In the genomic region with DNA sequence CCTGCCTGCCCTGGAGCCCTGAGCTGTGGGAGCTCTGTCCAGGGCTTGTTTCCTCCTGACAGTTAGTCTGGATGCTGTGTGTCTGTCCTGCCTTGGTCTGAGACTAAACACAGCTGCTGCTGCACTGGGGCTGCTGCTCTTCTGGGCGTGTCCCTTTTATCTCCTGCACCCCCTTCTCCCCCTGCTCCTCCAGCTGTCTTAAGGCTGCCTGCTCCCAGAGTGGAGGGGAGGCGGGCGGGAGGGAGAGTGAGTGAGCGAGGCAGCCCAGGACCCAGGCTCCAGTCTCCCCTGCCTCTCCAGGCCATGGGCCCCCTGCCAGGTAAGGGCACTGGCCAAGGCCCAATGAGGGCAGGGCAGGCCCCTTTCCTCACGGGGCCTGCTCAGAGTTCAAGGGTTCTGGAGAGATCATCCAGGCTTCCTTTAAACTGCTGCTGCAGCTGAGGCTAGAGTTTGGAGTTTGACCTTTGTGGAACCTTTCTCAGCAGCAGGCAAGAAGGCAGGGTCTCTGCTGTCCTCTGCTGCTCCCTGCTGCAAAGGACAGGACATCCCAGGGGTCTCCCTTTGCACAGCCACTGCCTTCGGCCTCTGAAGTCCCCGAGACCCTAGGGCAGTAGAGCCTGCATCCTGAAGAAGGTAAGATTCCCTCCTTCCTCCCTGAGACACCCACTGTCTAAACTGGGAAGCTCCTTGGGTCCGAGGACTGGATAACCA, we compare ENCODE assay signal across 8 mouse cellular contexts. TPM values are rescaled to one million over a fixed set of nuclear protein-coding genes. Genes with fewer than 3 reads are reported as not detected.
DNase-seq lines count a peak whose midpoint lies in the region; ATAC-seq and TF ChIP-seq lines count a peak whose summit lies in the region.

A gene (plus strand): TSS at position 416 of the 711 bp plus-strand sequence.

- no peaks in the 10 kb centered on the region for H3K27me3 ChIP-seq in intestine, embryonic 15.5 days (replicated peaks)
- no peaks in the 10 kb centered on the region for H3K27me3 ChIP-seq in thymus, adult 2 months (ENCODE audit: control insufficient read depth, insufficient read depth, low read length)

- intact Hi-C loops in heart, postnatal 25 days (cut with DNase I), result no loop called here

- WGBS in intestine, embryonic 15.5 days, result 38% methylated on average over 8 of the region's 8 CpGs
- 82% methylated on average over 8 of the region's 8 CpGs for WGBS in thymus, adult 2 months

- TF ChIP-seq CTCF in thymus, adult 2 months (IDR thresholded peaks at IDR 0.05; ENCODE audit: borderline replicate concordance, control insufficient read depth, extremely low read depth, insufficient read depth, low read length, poor library complexity), result no peak

- TF ChIP-seq POLR2A in thymus, adult 2 months (IDR thresholded peaks at IDR 0.05; ENCODE audit: control insufficient read depth, extremely low read depth, insufficient read depth, low read length, poor library complexity), result no peak

- peak within 1 kb of the TSS; percentile 82 for H3K27ac ChIP-seq in intestine, embryonic 15.5 days
- no peak within 1 kb of the TSS for H3K27ac ChIP-seq in thymus, adult 2 months (ENCODE audit: control insufficient read depth, insufficient read depth, low read length)

- peaks cover 19% of the 10 kb centered on the region for H3K4me1 ChIP-seq in intestine, embryonic 15.5 days (replicated peaks)
- no peaks in the 10 kb centered on the region for H3K4me1 ChIP-seq in thymus, adult 2 months (replicated peaks; ENCODE audit: control insufficient read depth, insufficient read depth, low read length)

- H3K9me3 ChIP-seq in intestine, embryonic 15.5 days, result no peaks in the 10 kb centered on the region

- peak within 1 kb of the TSS; percentile 44 for H3K4me2 ChIP-seq in intestine, embryonic 15.5 days (replicated peaks)

- H3K36me3 ChIP-seq in intestine, embryonic 15.5 days, result no peaks in the 10 kb centered on the region
- H3K36me3 ChIP-seq in thymus, adult 2 months (ENCODE audit: control insufficient read depth, insufficient read depth, low read length), result no peaks in the 10 kb centered on the region

- peak; percentile 87 for ATAC-seq in intestine, embryonic 15.5 days
- peak; percentile 15; the same call in 1 of the 2 replicates for ATAC-seq in megakaryocyte progenitor cell, adult 5-6 weeks (replicated peaks; ENCODE audit: poor library complexity)

- peak within 1 kb of the TSS; percentile 26; the same call in 1 of the 2 replicates for H3K9ac ChIP-seq in intestine, embryonic 15.5 days

- DNase-seq in heart, adult 18-20 months, result peak; percentile 10 to 30
- no peak for DNase-seq in heart, postnatal 25 days (ENCODE audit: low spot score)
- DNase-seq in ZHBTc4 (ENCODE audit: low read depth, low spot score), result peak; percentile 30
- no peak for DNase-seq in thymus, adult 18-20 months
- DNase-seq in thymus, adult 2 months, result no peak
- no peak for DNase-seq in layer of hippocampus, postnatal 10 days (ENCODE audit: low spot score in 2 of 2)

- H3K4me3 ChIP-seq in intestine, embryonic 15.5 days (replicated peaks), result peak within 1 kb of the TSS; percentile 19
- no peak within 1 kb of the TSS for H3K4me3 ChIP-seq in thymus, adult 2 months (ENCODE audit: control insufficient read depth, insufficient read depth, low read length)

RNA-seq across cellular contexts. Expression of the gene that starts here (rescaled TPM):
- not detected for total RNA-seq in heart, adult 18-20 months (2021)
- total RNA-seq in heart, postnatal 25 days (2021), result not detected
- 12.7 and 15.8 TPM in 2 replicates for polyA plus RNA-seq in intestine, embryonic 15.5 days (2015; fragmentation: Nextera tagmentation; extraction: Ambion mirVana)
- total RNA-seq in megakaryocyte progenitor cell, adult 5-6 weeks (2015), result 1.3 and 1.7 TPM in 2 replicates
- 5.6 and 21.3 TPM in 2 replicates for total RNA-seq in megakaryocyte progenitor cell, adult 5-6 weeks (2017)
- 0.55 and 0.84 TPM in 2 replicates for polyA plus RNA-seq in thymus, adult 2 months (2012; rRNA removed)
- under 1 TPM in 1 of 2 experiments, not detected in 1; 0.25 TPM for total RNA-seq in layer of hippocampus, postnatal 10 days (2021)

Comparison
In these comparisons a context has a peak if more than half of its experiments do, and no peak if none do; other contexts are left out.
1. Peak in DNase-seq in heart, adult 18-20 months; RNA of the gene not detected or under 1 TPM.